Mouse (Mus musculus) liver, embryonic 15.5 days (tissue): ENCODE results near the gene Doxl2. TPM values are rescaled to one million over a fixed set of nuclear protein-coding genes. Genes with fewer than 3 reads are reported as not detected.

Source experiments
- ATAC-seq: fragments of 200-750 bp; cut with Nextera tagmentation; 2 replicates; pipeline ENCODE4 v1.8.0; 2017; ENCODE audit warnings: moderate number of reproducible peaks, mild to moderate bottlenecking, moderate library complexity; ENCODE audit not compliant: insufficient read depth
- H3K27ac ChIP-seq: fragments of 300-500 bp; sonication (generic); replicated peaks from 2 replicates; pipeline ENCODE4 v1.5.1; 2015; ENCODE audit warnings: mild to moderate bottlenecking, inconsistent platforms
- H3K27me3 ChIP-seq: fragments of 300-500 bp; sonication (generic); 2 replicates; pipeline ENCODE4 v1.6.1; 2015; ENCODE audit warnings: mild to moderate bottlenecking, inconsistent platforms
- H3K36me3 ChIP-seq: fragments of 300-500 bp; sonication (generic); replicated peaks from 2 replicates; pipeline ENCODE4 v1.6.1; 2015; ENCODE audit warnings: moderate library complexity, mild to moderate bottlenecking, inconsistent platforms
- H3K4me1 ChIP-seq: fragments of 300-500 bp; sonication (generic); replicated peaks from 2 replicates; pipeline ENCODE4 v1.6.1; 2015; ENCODE audit warnings: inconsistent platforms
- H3K4me2 ChIP-seq: fragments of 300-500 bp; sonication (generic); 2 replicates; pipeline ENCODE4 v1.6.1; 2015; ENCODE audit warnings: moderate library complexity, mild to moderate bottlenecking, inconsistent platforms
- H3K4me3 ChIP-seq: fragments of 300-500 bp; sonication (generic); replicated peaks from 2 replicates; pipeline ENCODE4 v1.5.1; 2015; ENCODE audit warnings: mild to moderate bottlenecking, inconsistent platforms
- H3K9ac ChIP-seq: fragments of 300-500 bp; sonication (generic); 2 replicates; pipeline ENCODE4 v1.6.1; 2015; ENCODE audit warnings: moderate library complexity, mild to moderate bottlenecking, inconsistent platforms
- H3K9me3 ChIP-seq: fragments of 300-500 bp; sonication (generic); replicated peaks from 2 replicates; pipeline ENCODE4 v1.6.1; 2016; ENCODE audit warnings: inconsistent platforms
- WGBS: fragments of 180-500 bp; shearing (Covaris S2); methylation state at CpG from one replicate; pipeline ENCODE4 v1.1.7; 2015; ENCODE audit warnings: mixed read lengths; ENCODE audit not compliant: insufficient replicate concordance; 5-methylcytosine and 5-hydroxymethylcytosine counted together
- polyA plus RNA-seq: library from polyadenylated mRNA; unstranded; fragments of >200 nt; fragmentation: Nextera tagmentation; extraction: Ambion mirVana; gene quantifications from 2 replicates; pipeline ENCODE4 v1.2.1, GENCODE M21; 2015

Gene Doxl2
- polyA plus RNA-seq, 1 experiment from 2014 or later: not detected

DNA sequence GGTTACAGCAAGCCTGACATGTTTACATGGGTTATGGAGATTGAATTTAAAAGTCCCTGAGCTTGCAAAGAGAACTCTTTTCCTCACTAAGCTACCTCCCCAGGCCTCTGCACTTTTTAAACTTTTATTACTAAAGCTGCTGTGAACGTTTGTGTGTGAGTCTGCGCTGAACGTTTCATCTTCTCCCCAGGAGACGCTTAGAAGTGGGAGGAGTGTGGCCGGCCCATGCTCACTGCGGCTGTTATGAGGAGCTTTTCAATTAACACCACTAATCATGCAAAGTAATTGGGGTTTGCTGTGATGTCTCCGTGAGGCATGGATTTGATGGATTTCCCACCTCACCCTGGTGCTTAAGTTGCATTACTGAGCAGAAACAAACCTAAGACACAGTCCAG is 34.4 kb downstream of the Doxl2 start:
- no peak for ATAC-seq
- H3K9ac ChIP-seq: no peak overlapping the region
- H3K36me3 ChIP-seq: no peaks in the 10 kb centered on the region
- 54% methylated on average over 7 of the region's 7 CpGs for WGBS
- no peak overlapping the region for H3K4me3 ChIP-seq
- H3K9me3 ChIP-seq: no peaks in the 10 kb centered on the region
- H3K4me2 ChIP-seq: 0 out of 2 replicates have a peak overlapping the region, but pooled peaks have one; percentile 48
- no peak overlapping the region for H3K27ac ChIP-seq
- peaks cover 8% of the 10 kb centered on the region for H3K4me1 ChIP-seq
- H3K27me3 ChIP-seq: no peaks in the 10 kb centered on the region

DNA sequence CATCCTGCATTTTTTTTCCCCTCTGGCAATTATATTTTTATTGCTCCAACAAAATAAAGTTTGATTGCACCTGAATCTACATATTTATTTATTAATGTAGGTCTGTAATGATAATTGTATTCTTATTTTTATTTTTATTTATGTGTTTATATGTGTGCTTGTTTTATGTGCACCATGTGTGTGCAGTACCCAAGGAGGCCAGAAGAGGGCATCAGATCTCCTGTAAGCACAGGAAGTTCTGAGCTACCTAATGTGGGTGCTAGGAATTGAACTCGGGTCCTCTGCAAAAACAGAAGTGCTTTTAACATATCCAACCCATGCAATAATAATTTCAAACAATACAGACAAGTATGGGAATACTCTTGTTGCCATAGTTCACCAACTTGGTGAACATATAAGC is 34.9 kb downstream of the Doxl2 start:
- no peak overlapping the region for H3K4me2 ChIP-seq
- H3K4me1 ChIP-seq: peaks cover 8% of the 10 kb centered on the region
- no peaks in the 10 kb centered on the region for H3K36me3 ChIP-seq
- H3K9ac ChIP-seq: no peak overlapping the region
- no peak for ATAC-seq
- no peaks in the 10 kb centered on the region for H3K27me3 ChIP-seq
- H3K4me3 ChIP-seq: no peak overlapping the region
- 48% methylated on average over 1 of the region's 1 CpGs for WGBS
- no peak overlapping the region for H3K27ac ChIP-seq
- no peaks in the 10 kb centered on the region for H3K9me3 ChIP-seq

DNA sequence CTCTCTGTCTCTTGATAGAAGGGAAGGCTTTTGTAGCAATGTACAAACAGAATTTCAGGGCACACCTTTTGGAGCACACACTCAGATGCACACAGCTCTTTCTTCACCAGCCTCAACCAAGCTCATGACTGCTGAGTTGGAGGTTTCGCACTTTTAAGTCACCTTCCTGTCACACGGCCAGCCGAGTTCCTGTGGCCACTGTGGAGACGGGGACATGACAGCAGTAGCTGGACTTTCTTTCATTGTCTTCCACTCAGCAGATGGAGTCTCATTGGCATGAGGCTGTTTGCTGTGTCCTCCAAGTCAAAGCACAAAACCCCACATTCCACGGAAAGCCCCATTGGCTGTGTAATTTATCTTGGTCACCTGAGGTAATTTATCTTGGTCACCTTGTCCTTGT is 36.4 kb downstream of the Doxl2 start:
- no peak for ATAC-seq
- WGBS: 36% methylated on average over 5 of the region's 5 CpGs
- peaks cover 8% of the 10 kb centered on the region for H3K4me1 ChIP-seq
- no peak overlapping the region for H3K9ac ChIP-seq
- no peak overlapping the region for H3K4me3 ChIP-seq
- no peaks in the 10 kb centered on the region for H3K27me3 ChIP-seq
- H3K36me3 ChIP-seq: no peaks in the 10 kb centered on the region
- no peaks in the 10 kb centered on the region for H3K9me3 ChIP-seq
- no peak overlapping the region for H3K27ac ChIP-seq
- no peak overlapping the region for H3K4me2 ChIP-seq

DNA sequence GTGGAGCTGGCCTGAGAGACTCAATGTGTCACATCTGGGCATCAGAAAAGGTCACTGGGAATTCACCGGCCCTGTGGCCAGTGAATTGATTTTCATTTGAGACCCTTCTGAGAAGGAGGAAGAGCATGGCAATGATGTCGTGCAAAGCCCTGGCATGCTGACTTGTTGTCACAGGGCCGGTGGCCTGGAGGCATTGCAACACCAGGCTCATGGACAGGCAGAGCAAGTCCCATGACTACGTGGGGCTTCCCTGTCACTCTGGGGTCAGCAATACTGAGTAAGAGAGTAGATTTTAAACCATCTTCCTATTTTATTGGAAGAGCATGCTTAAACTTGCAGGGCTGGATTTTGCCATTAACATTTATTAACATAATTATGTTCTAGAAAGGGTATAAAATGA is 38.3 kb downstream of the Doxl2 start:
- Histone ChIP-seq H3K36me3 (no peaks in the 10 kb centered on the region), H3K27ac (no peak overlapping the region), H3K4me2 (no peak overlapping the region), H3K9me3 (no peaks in the 10 kb centered on the region), H3K9ac (no peak overlapping the region), H3K4me3 (no peak overlapping the region), H3K27me3 (no peaks in the 10 kb centered on the region), H3K4me1 (peaks cover 8% of the 10 kb centered on the region)
- WGBS: 53% methylated on average over 4 of the region's 4 CpGs
- ATAC-seq: no peak

DNA sequence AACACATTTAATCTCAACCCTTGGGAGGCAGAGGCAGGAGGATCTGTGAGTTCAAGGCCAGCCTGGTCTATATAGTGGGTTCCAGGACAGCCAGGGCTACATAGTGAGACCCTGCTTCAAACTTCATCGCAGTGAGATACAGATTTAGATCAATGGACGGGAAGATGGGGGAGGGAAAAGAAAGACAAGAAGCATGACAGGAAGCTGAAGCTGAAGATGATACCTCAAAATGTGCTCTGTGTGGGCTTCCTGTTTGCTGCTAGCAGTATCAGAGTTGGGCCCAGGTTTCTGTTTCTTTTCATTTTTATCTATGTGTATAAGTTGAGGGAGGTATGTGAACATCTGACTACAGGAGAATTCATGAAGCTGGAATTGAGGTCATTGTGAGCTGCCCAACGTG is 38.7 kb downstream of the Doxl2 start:
- Histone ChIP-seq H3K4me1 (peaks cover 4% of the 10 kb centered on the region), H3K27ac (no peak overlapping the region), H3K4me3 (no peak overlapping the region), H3K9me3 (no peaks in the 10 kb centered on the region), H3K36me3 (no peaks in the 10 kb centered on the region), H3K9ac (no peak overlapping the region), H3K4me2 (no peak overlapping the region), H3K27me3 (no peaks in the 10 kb centered on the region)
- 33% methylated on average over 3 of the region's 3 CpGs for WGBS
- no peak for ATAC-seq

DNA sequence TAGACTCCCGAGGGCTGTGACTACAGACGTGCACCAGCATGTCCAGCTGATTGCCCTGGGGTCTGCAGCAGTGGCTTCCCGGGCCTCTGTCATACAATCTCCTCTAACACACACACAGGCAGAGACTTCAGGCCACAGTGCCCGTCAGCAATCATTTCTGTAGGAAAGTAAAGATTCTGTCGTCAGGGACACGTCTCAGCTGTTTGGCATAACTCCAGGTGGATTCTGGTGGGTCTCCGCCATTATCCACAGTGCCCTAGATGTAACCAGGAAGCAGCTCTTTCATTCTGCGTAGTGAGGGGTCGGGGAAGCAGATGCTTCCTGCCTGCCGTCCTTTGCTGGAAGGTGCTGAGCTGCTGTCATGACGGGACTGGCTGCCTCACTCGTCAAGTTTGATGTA is 42.4 kb downstream of the Doxl2 start:
- no peaks in the 10 kb centered on the region for H3K9me3 ChIP-seq
- no peak overlapping the region for H3K4me2 ChIP-seq
- WGBS: 14% methylated on average over 12 of the region's 12 CpGs
- H3K27ac ChIP-seq: no peak overlapping the region
- H3K9ac ChIP-seq: no peak overlapping the region
- no peak for ATAC-seq
- no peak overlapping the region for H3K4me3 ChIP-seq
- H3K4me1 ChIP-seq: no peaks in the 10 kb centered on the region; the same call in 1 of the 2 replicates
- H3K27me3 ChIP-seq: no peaks in the 10 kb centered on the region
- H3K36me3 ChIP-seq: no peaks in the 10 kb centered on the region

DNA sequence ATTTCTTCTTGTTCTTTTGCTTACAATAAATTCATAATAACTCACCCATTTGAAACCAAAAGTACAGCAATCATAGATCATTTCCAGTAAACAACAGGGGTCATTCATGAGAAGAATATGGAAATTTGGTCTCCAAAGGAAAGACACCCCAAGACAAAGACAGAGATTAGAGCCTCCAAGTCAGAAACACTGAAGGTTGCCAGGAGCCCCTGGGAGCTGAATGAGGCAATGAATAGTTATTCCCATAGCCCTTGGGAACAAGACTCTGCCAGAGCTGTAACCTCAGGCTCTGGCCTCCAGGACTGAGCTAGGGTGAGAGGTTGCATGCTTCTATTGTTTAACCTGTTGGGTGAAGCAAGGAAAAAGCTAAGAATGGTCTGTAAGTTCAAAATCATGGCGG is 44.6 kb downstream of the Doxl2 start:
- H3K4me1 ChIP-seq: no peaks in the 10 kb centered on the region; the same call in 1 of the 2 replicates
- H3K27ac ChIP-seq: no peak overlapping the region
- no peaks in the 10 kb centered on the region for H3K36me3 ChIP-seq
- ATAC-seq: no peak
- H3K27me3 ChIP-seq: no peaks in the 10 kb centered on the region
- no peak overlapping the region for H3K4me3 ChIP-seq
- no peak overlapping the region for H3K4me2 ChIP-seq
- H3K9me3 ChIP-seq: no peaks in the 10 kb centered on the region
- WGBS: 62% methylated on average over 1 of the region's 1 CpGs
- H3K9ac ChIP-seq: no peak overlapping the region

DNA sequence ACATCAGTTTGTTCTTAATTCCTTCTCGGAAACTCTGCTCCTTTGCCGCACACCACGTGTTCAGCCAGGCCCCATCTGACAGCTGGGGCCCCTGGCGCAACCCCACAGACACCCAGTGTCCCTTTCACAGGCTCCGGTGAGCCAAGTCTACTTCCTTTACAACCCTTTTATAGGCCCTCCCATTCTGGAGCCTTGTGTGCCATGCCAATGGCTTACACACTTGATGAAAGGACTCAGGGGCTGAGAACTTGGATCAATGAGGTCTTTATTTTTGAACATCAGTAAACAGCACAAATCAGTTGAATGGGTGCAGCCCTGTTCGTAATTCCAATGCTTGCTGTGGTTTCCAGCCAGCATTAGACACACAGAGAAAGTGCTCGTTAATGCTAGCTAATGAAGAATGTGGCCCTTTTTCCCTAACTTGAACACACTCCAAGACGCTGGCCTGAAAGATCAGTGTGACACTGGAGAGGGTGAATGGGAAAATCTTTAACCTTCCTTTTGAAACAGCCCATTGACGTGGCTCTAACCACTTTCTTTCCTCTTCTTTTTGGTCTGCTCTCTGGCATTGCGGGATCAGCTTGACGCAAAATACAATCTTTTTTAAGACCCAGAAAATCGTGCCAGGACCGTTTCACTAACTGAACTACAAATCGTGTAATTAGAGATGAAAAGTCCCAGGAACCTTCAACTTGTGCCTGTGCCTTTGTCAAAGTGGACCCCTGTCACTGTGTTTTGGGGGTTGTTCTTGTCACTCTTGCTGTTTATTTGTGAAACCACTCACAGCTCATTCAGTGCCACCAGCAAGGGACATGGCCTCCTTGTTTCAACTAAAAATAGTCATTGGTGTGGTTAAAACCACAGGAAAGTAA is 46.6 kb downstream of the Doxl2 start:
- H3K4me1 ChIP-seq: no peaks in the 10 kb centered on the region; the same call in 1 of the 2 replicates
- no peaks in the 10 kb centered on the region for H3K9me3 ChIP-seq
- no peak overlapping the region for H3K27ac ChIP-seq
- no peak overlapping the region for H3K4me3 ChIP-seq
- no peak for ATAC-seq
- no peak overlapping the region for H3K4me2 ChIP-seq
- 49% methylated on average over 14 of the region's 14 CpGs for WGBS
- no peak overlapping the region for H3K9ac ChIP-seq
- H3K27me3 ChIP-seq: no peaks in the 10 kb centered on the region
- H3K36me3 ChIP-seq: no peaks in the 10 kb centered on the region

DNA sequence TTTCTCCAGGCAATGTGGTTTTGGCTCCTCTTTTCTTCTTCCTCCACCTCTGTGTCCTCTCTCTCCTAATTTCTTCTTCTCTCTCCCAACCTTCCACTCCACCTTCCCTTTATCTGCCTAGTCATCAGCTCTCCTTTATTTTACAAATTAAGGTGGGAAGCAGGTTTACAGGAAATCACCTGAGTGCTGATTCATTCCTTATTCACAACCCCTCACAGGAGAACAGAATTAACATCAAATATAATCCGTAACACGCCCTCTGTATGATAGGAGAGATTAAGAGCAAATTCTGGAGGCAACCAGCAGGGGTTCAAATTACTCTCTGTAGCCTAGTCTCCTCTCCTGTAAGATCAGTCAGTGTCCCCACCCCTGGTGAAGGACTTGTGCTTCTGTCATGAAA is 47.6 kb downstream of the Doxl2 start:
- WGBS: 54% methylated on average over 2 of the region's 2 CpGs
- no peaks in the 10 kb centered on the region for H3K9me3 ChIP-seq
- no peak overlapping the region for H3K27ac ChIP-seq
- no peaks in the 10 kb centered on the region for H3K27me3 ChIP-seq
- H3K9ac ChIP-seq: no peak overlapping the region
- no peak overlapping the region for H3K4me3 ChIP-seq
- H3K36me3 ChIP-seq: no peaks in the 10 kb centered on the region
- H3K4me1 ChIP-seq: no peaks in the 10 kb centered on the region; the same call in 1 of the 2 replicates
- H3K4me2 ChIP-seq: no peak overlapping the region
- ATAC-seq: no peak

DNA sequence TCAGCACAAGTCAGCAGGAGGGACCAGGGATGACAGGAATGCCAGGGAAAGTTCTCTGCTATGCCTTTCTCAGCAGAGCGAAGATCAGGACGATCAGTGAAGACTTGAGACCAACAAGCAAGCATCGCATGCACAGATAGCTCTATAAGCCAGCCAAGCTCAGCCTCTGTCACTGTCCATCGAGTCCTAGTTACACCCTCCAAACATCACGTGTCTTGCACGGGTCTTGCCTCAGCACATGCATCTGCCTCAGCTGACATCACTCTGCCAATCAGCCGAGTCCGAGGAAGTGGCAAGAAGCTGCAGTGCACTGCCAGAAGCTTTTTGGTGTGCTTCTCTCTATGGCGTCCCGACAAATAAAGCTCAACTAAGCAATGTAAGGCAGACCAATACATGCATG is 48.6 kb downstream of the Doxl2 start:
- ATAC-seq: no peak
- no peaks in the 10 kb centered on the region for H3K36me3 ChIP-seq
- H3K4me1 ChIP-seq: no peaks in the 10 kb centered on the region; the same call in 1 of the 2 replicates
- no peaks in the 10 kb centered on the region for H3K27me3 ChIP-seq
- H3K9me3 ChIP-seq: no peaks in the 10 kb centered on the region
- no peak overlapping the region for H3K4me2 ChIP-seq
- 64% methylated on average over 10 of the region's 10 CpGs for WGBS
- no peak overlapping the region for H3K9ac ChIP-seq
- no peak overlapping the region for H3K27ac ChIP-seq
- no peak overlapping the region for H3K4me3 ChIP-seq

DNA sequence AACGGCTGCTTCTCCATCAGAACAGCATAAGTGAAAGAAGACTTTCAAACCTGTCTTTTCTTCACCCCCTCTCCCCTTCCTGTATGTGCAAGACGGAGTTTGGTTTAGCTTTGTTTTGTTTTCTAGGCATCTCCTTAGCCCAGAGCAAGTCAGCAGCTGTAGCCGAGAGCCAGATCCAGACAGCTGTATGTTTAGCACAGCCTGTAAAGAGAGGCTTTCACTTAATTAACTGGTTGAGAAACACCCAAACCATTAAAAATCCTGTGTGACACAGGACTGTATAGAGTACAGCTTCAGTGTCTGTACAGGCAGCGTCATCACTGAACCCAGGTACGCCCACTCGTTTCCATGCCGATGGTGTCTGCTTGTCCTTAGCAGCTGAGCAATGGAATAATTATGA is 50.5 kb downstream of the Doxl2 start:
- H3K4me1 ChIP-seq: no peaks in the 10 kb centered on the region; the same call in 1 of the 2 replicates
- H3K27me3 ChIP-seq: no peaks in the 10 kb centered on the region
- no peaks in the 10 kb centered on the region for H3K9me3 ChIP-seq
- H3K4me2 ChIP-seq: no peak overlapping the region
- WGBS: 67% methylated on average over 7 of the region's 7 CpGs
- H3K9ac ChIP-seq: no peak overlapping the region
- no peak overlapping the region for H3K27ac ChIP-seq
- H3K36me3 ChIP-seq: no peaks in the 10 kb centered on the region
- ATAC-seq: no peak
- no peak overlapping the region for H3K4me3 ChIP-seq

DNA sequence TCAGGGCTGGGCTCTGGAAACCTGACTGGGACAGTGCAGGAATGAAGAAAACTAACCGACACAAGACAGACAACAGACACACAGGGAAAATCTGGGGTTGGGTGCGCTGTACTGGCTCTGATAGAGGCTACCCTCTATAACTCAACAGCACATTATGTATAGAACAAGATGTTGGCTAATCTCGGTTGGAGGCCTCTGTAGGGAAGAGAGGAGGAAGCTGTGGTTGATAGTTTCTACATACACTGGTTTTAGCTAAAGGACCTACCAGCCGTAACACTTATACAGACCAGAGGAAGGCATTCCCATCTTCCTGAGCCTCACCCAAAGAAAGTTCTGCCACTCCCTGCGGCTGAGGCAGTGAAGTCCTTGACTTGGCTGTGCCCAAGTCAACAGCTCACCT is 51.7 kb downstream of the Doxl2 start:
- no peaks in the 10 kb centered on the region for H3K9me3 ChIP-seq
- H3K4me2 ChIP-seq: no peak overlapping the region
- H3K4me3 ChIP-seq: no peak overlapping the region
- H3K9ac ChIP-seq: no peak overlapping the region
- H3K27ac ChIP-seq: no peak overlapping the region
- H3K4me1 ChIP-seq: no peaks in the 10 kb centered on the region; the same call in 1 of the 2 replicates
- ATAC-seq: no peak
- no peaks in the 10 kb centered on the region for H3K27me3 ChIP-seq
- H3K36me3 ChIP-seq: no peaks in the 10 kb centered on the region
- WGBS: 24% methylated on average over 5 of the region's 5 CpGs
